Mouse (Mus musculus) liver, embryonic 12.5 days (tissue): ENCODE measurements at regions not wholly inside any gene's neighbourhood (a gene's known extent, or its start where the extent isn't known, plus 50 kb on each side); places are given as distances from the start of the nearest gene placed in this dataset.
A peak's percentile ranks its signal among the peaks of the same experiment; 100 is the strongest.

ENCODE experiments used
- ATAC-seq: fragments of 200-750 bp; cut with Nextera tagmentation; 2 replicates; pipeline ENCODE4 v1.8.0; 2017; ENCODE audit warnings: moderate number of reproducible peaks, mild to moderate bottlenecking, moderate library complexity
- H3K27ac ChIP-seq: fragments of 300-500 bp; sonication (generic); 2 replicates; pipeline ENCODE4 v1.5.1; 2016; ENCODE audit warnings: mild to moderate bottlenecking
- H3K27me3 ChIP-seq: fragments of 300-500 bp; sonication (generic); replicated peaks from 2 replicates; pipeline ENCODE4 v1.6.1; 2016; ENCODE audit warnings: mild to moderate bottlenecking, moderate library complexity
- H3K36me3 ChIP-seq: fragments of 300-500 bp; sonication (generic); 2 replicates; pipeline ENCODE4 v1.6.1; 2016; ENCODE audit warnings: mild to moderate bottlenecking, moderate library complexity
- H3K4me1 ChIP-seq: fragments of 300-500 bp; sonication (generic); 2 replicates; pipeline ENCODE4 v1.6.1; 2016
- H3K4me2 ChIP-seq: fragments of 300-500 bp; sonication (generic); 2 replicates; pipeline ENCODE4 v1.6.1; 2016; ENCODE audit warnings: mild to moderate bottlenecking, moderate library complexity
- H3K4me3 ChIP-seq: fragments of 300-500 bp; sonication (generic); 2 replicates; pipeline ENCODE4 v1.5.1; 2016; ENCODE audit warnings: mild to moderate bottlenecking, moderate library complexity
- H3K9ac ChIP-seq: fragments of 300-500 bp; sonication (generic); 2 replicates; pipeline ENCODE4 v1.6.1; 2016; ENCODE audit warnings: mild to moderate bottlenecking, moderate library complexity
- H3K9me3 ChIP-seq: fragments of 300-500 bp; sonication (generic); replicated peaks from 2 replicates; pipeline ENCODE4 v1.6.1; 2016; ENCODE audit warnings: mild to moderate bottlenecking, moderate library complexity
- WGBS: fragments of 180-500 bp; shearing (Covaris S2); methylation state at CpG from one replicate; pipeline ENCODE4 v1.1.7; 2016; ENCODE audit not compliant: insufficient replicate concordance; 5-methylcytosine and 5-hydroxymethylcytosine counted together

- Histone ChIP-seq H3K4me1 (peaks cover 6% of the 10 kb centered on the region; the same call in 1 of the 2 replicates), H3K36me3 (no peaks in the 10 kb centered on the region), H3K27me3 (no peaks in the 10 kb centered on the region), H3K27ac (no peak overlapping the region), H3K4me3 (no peak overlapping the region), H3K9ac (no peak overlapping the region), H3K4me2 (no peak overlapping the region), H3K9me3 (no peaks in the 10 kb centered on the region)
- ATAC-seq: no peak
- 75% methylated on average over 6 of the region's 6 CpGs for WGBS
Measured at GRCm38 (mm10) chr2:19086621-19087020, 88.5 kb downstream of the 4930426L09Rik start.

DNA sequence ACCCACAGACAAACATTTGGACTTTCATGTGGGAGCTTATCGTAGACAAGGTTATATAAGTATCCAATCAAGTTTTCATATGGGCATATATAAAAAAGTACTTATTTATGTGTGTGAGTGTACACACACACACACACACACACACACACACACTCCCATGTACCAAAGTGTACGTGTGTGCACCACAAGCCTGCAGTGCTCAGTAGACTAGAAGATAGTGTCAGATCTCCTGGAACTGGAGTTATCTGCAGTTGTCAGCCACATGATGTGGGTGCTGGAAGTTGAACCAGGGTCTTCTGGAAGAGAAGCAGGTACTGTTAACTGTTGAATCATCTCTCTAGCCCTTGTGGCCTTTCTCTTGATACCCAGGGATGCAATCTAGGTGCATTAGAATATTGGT lies 99.7 kb upstream of the Armc3 start:
- no peaks in the 10 kb centered on the region for H3K36me3 ChIP-seq
- H3K27me3 ChIP-seq: no peaks in the 10 kb centered on the region
- ATAC-seq: peak; percentile 68; the same call in 1 of the 2 replicates
- H3K4me2 ChIP-seq: no peak overlapping the region
- WGBS: 50% methylated on average over 2 of the region's 2 CpGs
- no peak overlapping the region for H3K9ac ChIP-seq
- H3K27ac ChIP-seq: no peak overlapping the region
- H3K4me3 ChIP-seq: no peak overlapping the region
- H3K9me3 ChIP-seq: no peaks in the 10 kb centered on the region
- H3K4me1 ChIP-seq: 0 out of 2 replicates have a peak, but pooled peaks cover 8% of the 10 kb centered on the region

GRCm38 (mm10) chr2:19108753-19109152 lies 90.3 kb upstream of the Armc3 start:
- Histone ChIP-seq H3K36me3 (no peaks in the 10 kb centered on the region), H3K4me2 (no peak overlapping the region), H3K27ac (no peak overlapping the region), H3K9me3 (no peaks in the 10 kb centered on the region), H3K9ac (no peak overlapping the region), H3K4me1 (no peaks in the 10 kb centered on the region), H3K27me3 (no peaks in the 10 kb centered on the region), H3K4me3 (no peak overlapping the region)
- ATAC-seq: no peak

- Histone ChIP-seq H3K36me3 (no peaks in the 10 kb centered on the region), H3K27ac (no peak overlapping the region), H3K9me3 (no peaks in the 10 kb centered on the region), H3K9ac (no peak overlapping the region), H3K4me1 (no peaks in the 10 kb centered on the region), H3K4me2 (no peak overlapping the region), H3K27me3 (no peaks in the 10 kb centered on the region), H3K4me3 (no peak overlapping the region)
- 26% methylated on average over 1 of the region's 1 CpGs for WGBS
- no peak for ATAC-seq
Measured at GRCm38 (mm10) chr2:19119871-19120270, 79.2 kb upstream of the Armc3 start.

DNA sequence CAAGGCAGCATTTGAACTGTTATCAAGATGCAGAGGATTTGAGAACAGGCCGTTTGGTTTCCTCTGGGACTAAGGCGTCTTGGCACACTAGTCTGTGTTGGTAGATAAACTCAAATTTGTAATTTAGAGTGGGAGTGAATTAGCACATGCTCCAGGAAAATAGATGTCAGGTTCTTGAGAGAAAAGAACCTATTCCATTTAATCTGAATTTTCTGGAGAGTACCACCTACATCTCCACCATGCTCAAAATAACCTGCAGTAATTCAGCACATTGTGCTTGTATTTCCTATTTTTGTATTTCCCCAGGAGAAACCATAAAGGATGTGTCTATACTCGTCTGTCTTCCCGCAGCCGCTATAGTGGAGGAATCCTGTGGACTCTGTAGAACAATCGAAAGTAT lies 66.2 kb upstream of the Armc3 start:
- Histone ChIP-seq H3K4me3 (no peak overlapping the region), H3K27ac (no peak overlapping the region), H3K9ac (no peak overlapping the region), H3K9me3 (no peaks in the 10 kb centered on the region), H3K4me1 (no peaks in the 10 kb centered on the region), H3K27me3 (no peaks in the 10 kb centered on the region), H3K36me3 (no peaks in the 10 kb centered on the region), H3K4me2 (no peak overlapping the region)
- ATAC-seq: no peak
- WGBS: 59% methylated on average over 6 of the region's 6 CpGs

DNA sequence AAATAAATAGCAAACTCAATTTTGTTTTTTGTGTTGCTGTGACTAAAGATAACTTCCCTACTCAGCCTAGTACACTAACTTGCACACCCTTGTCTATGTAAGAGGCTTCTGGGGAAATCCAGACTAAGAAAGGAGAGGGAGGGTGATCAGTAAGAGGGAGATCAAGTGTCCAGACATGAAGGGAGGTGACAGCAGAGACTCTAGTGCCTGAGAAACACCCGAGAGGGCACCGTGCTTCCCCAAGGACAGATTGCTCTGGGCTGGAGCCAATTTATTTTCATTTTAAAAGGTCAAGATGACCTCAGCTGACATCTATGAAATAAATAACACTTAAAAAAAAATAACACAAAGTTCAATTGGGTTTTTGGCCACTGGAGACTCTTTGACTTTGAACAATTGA lies 56.5 kb upstream of the Armc3 start:
- WGBS: 61% methylated on average over 2 of the region's 2 CpGs
- Histone ChIP-seq H3K4me3 (no peak overlapping the region), H3K4me1 (peaks cover 9% of the 10 kb centered on the region; the same call in 1 of the 2 replicates), H3K27ac (no peak overlapping the region), H3K27me3 (no peaks in the 10 kb centered on the region), H3K9me3 (no peaks in the 10 kb centered on the region), H3K4me2 (no peak overlapping the region), H3K36me3 (no peaks in the 10 kb centered on the region), H3K9ac (no peak overlapping the region)
- no peak for ATAC-seq

DNA sequence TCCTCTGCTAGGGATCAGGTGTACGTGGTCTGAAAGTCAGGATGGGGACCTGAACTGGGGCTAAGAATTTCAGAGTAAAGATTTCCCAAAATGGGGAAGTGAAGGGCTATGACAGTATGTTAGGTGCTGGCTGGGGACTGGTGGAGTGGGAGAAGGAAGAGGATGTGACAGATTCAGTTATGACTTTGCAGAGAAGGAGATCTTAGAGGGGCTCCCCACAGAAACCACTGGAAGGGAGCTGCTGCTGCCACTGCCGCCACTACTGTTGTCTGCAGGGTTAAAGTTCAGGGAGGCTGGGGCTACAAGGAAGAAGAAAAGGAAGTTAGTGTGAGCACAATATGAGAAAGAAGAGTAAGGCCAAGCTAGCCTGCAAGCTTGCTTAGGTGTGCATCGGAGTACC lies 53.7 kb upstream of the Armc3 start:
- Histone ChIP-seq H3K36me3 (no peaks in the 10 kb centered on the region), H3K27me3 (0 out of 2 replicates have a peak, but pooled peaks cover 5% of the 10 kb centered on the region), H3K4me3 (no peak overlapping the region), H3K9ac (no peak overlapping the region), H3K9me3 (no peaks in the 10 kb centered on the region), H3K4me1 (peaks cover 9% of the 10 kb centered on the region; the same call in 1 of the 2 replicates), H3K4me2 (no peak overlapping the region), H3K27ac (no peak overlapping the region)
- WGBS: 32% methylated on average over 3 of the region's 3 CpGs
- no peak for ATAC-seq

- Histone ChIP-seq H3K4me3 (no peak overlapping the region), H3K4me2 (no peak overlapping the region), H3K4me1 (peaks cover 9% of the 10 kb centered on the region; the same call in 1 of the 2 replicates), H3K9ac (no peak overlapping the region), H3K27me3 (0 out of 2 replicates have a peak, but pooled peaks cover 5% of the 10 kb centered on the region), H3K36me3 (no peaks in the 10 kb centered on the region), H3K9me3 (no peaks in the 10 kb centered on the region), H3K27ac (peak overlapping the region; percentile 30; the same call in 1 of the 2 replicates)
- WGBS: 46% methylated on average over 2 of the region's 2 CpGs
- ATAC-seq: no peak
Measured at GRCm38 (mm10) chr2:19145881-19146280, 53.2 kb upstream of the Armc3 start.

DNA sequence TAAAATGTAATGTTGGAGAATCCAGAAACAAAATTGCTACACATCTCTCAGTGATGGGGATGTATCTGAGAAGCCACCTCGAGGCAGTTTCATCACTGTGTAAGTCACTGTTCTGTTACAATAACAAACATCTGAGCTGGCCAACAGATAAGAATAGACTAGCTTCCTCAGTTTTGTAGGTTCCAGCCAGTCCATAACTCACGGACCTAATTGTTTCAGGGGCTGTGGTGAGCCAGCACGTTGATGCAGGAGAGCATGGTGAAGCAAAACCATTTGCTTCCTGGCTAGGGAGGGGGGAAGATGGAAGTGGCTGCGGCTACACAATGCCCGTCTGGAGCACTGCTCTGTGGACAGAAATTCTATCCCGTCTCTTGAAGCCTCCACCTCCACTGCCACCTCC lies 52.8 kb upstream of the Armc3 start:
- Histone ChIP-seq H3K36me3 (no peaks in the 10 kb centered on the region), H3K4me3 (no peak overlapping the region), H3K9ac (no peak overlapping the region), H3K4me2 (no peak overlapping the region), H3K27ac (no peak overlapping the region), H3K27me3 (0 out of 2 replicates have a peak, but pooled peaks cover 5% of the 10 kb centered on the region), H3K4me1 (peaks cover 9% of the 10 kb centered on the region; the same call in 1 of the 2 replicates), H3K9me3 (no peaks in the 10 kb centered on the region)
- ATAC-seq: no peak
- 20% methylated on average over 6 of the region's 6 CpGs for WGBS

- Histone ChIP-seq H3K4me3 (no peak overlapping the region), H3K27ac (no peak overlapping the region), H3K9ac (no peak overlapping the region), H3K9me3 (no peaks in the 10 kb centered on the region), H3K4me2 (no peak overlapping the region), H3K27me3 (0 out of 2 replicates have a peak, but pooled peaks cover 5% of the 10 kb centered on the region), H3K4me1 (peaks cover 9% of the 10 kb centered on the region; the same call in 1 of the 2 replicates), H3K36me3 (no peaks in the 10 kb centered on the region)
- ATAC-seq: no peak
- WGBS: 62% methylated on average over 5 of the region's 5 CpGs
Measured at GRCm38 (mm10) chr2:19148812-19149211, 50.3 kb upstream of the Armc3 start.
